Mouse (Mus musculus) forebrain, embryonic 15.5 days (tissue): ENCODE measurements at regions not wholly inside any gene's neighbourhood (a gene's known extent, or its start where the extent isn't known, plus 50 kb on each side); places are given as distances from the start of the nearest gene placed in this dataset.

Experiments used
- ATAC-seq: fragments of 200-750 bp; cut with Nextera tagmentation; replicated peaks from 2 replicates; pipeline ENCODE4 v1.8.0; 2017; ENCODE audit warnings: mild to moderate bottlenecking, moderate TSS enrichment, moderate library complexity
- H3K27ac ChIP-seq: fragments of 300-500 bp; sonication (generic); replicated peaks from 2 replicates; pipeline ENCODE4 v1.5.1; 2015; ENCODE audit warnings: mild to moderate bottlenecking, inconsistent platforms
- H3K27me3 ChIP-seq: fragments of 300-500 bp; sonication (generic); 2 replicates; pipeline ENCODE4 v1.6.1; 2015; ENCODE audit warnings: inconsistent platforms
- H3K36me3 ChIP-seq: fragments of 300-500 bp; sonication (generic); 2 replicates; pipeline ENCODE4 v1.6.1; 2015; ENCODE audit warnings: mild to moderate bottlenecking, inconsistent platforms
- H3K4me1 ChIP-seq: fragments of 300-500 bp; sonication (generic); 2 replicates; pipeline ENCODE4 v1.6.1; 2015; ENCODE audit warnings: inconsistent platforms
- H3K4me2 ChIP-seq: fragments of 300-500 bp; sonication (generic); replicated peaks from 2 replicates; pipeline ENCODE4 v1.6.1; 2015; ENCODE audit warnings: mild to moderate bottlenecking, inconsistent platforms
- H3K4me3 ChIP-seq: fragments of 300-500 bp; sonication (generic); 2 replicates; pipeline ENCODE4 v1.5.1; 2015; ENCODE audit warnings: mild to moderate bottlenecking, inconsistent platforms
- H3K9ac ChIP-seq: fragments of 300-500 bp; sonication (generic); replicated peaks from 2 replicates; pipeline ENCODE4 v1.6.1; 2015; ENCODE audit warnings: mild to moderate bottlenecking, inconsistent platforms
- H3K9me3 ChIP-seq: fragments of 300-500 bp; sonication (generic); 2 replicates; pipeline ENCODE4 v1.6.1; 2016; ENCODE audit warnings: inconsistent platforms
- WGBS: fragments of 180-500 bp; shearing (Covaris S2); methylation state at CpG from one replicate; pipeline ENCODE4 v1.1.7; 2015; ENCODE audit warnings: mixed read lengths; 5-methylcytosine and 5-hydroxymethylcytosine counted together

- 77% methylated on average over 6 of the region's 6 CpGs for WGBS
- Histone ChIP-seq H3K27ac (no peak overlapping the region), H3K4me1 (peaks cover 12% of the 10 kb centered on the region), H3K36me3 (no peaks in the 10 kb centered on the region), H3K4me3 (no peak overlapping the region), H3K9ac (no peak overlapping the region), H3K4me2 (no peak overlapping the region), H3K9me3 (no peaks in the 10 kb centered on the region), H3K27me3 (no peaks in the 10 kb centered on the region)
- ATAC-seq = no peak
Measured at GRCm38 (mm10) chr1:57201274-57201673, 176.1 kb upstream of the 1700066M21Rik start.

GRCm38 (mm10) chr1:57204331-57204730 is 173.1 kb upstream of the 1700066M21Rik start:
- ATAC-seq = no peak
- peaks cover 29% of the 10 kb centered on the region for H3K4me1 ChIP-seq
- no peak overlapping the region for H3K4me2 ChIP-seq
- 68% methylated on average over 3 of the region's 3 CpGs for WGBS
- no peaks in the 10 kb centered on the region for H3K27me3 ChIP-seq
- no peaks in the 10 kb centered on the region for H3K9me3 ChIP-seq
- H3K27ac ChIP-seq = no peak overlapping the region
- H3K36me3 ChIP-seq = no peaks in the 10 kb centered on the region
- H3K4me3 ChIP-seq = no peak overlapping the region
- no peak overlapping the region for H3K9ac ChIP-seq

- peak overlapping the region; percentile 25 for H3K4me2 ChIP-seq
- peak; percentile 77 for ATAC-seq
- H3K4me3 ChIP-seq = 0 out of 2 replicates have a peak overlapping the region, but pooled peaks have one; percentile 3
Measured at GRCm38 (mm10) chr1:57205198-57205987, 172.0 kb upstream of the 1700066M21Rik start.

GRCm38 (mm10) chr1:57206496-57206895 is 170.9 kb upstream of the 1700066M21Rik start:
- H3K9me3 ChIP-seq = no peaks in the 10 kb centered on the region
- no peak overlapping the region for H3K4me3 ChIP-seq
- ATAC-seq = no peak
- H3K4me1 ChIP-seq = peaks cover 48% of the 10 kb centered on the region
- H3K9ac ChIP-seq = no peak overlapping the region
- peak overlapping the region; percentile 24 for H3K27ac ChIP-seq
- no peak overlapping the region for H3K4me2 ChIP-seq
- no peaks in the 10 kb centered on the region for H3K36me3 ChIP-seq
- 66% methylated on average over 3 of the region's 3 CpGs for WGBS
- no peaks in the 10 kb centered on the region for H3K27me3 ChIP-seq

More at GRCm38 (mm10) chr1:57205198-57205987, 172.0 kb upstream of the 1700066M21Rik start:
- Histone ChIP-seq H3K9me3 (no peaks in the 10 kb centered on the region), H3K27ac (peak overlapping the region; percentile 20; the same call in 1 of the 2 replicates), H3K4me1 (peaks cover 38% of the 10 kb centered on the region), H3K27me3 (no peaks in the 10 kb centered on the region), H3K36me3 (no peaks in the 10 kb centered on the region), H3K9ac (no peak overlapping the region)
- WGBS = 10% methylated on average over 9 of the region's 9 CpGs

GRCm38 (mm10) chr1:57206944-57207343 is 170.5 kb upstream of the 1700066M21Rik start:
- Histone ChIP-seq H3K27me3 (no peaks in the 10 kb centered on the region), H3K9me3 (no peaks in the 10 kb centered on the region), H3K36me3 (no peaks in the 10 kb centered on the region), H3K9ac (no peak overlapping the region), H3K4me1 (peaks cover 49% of the 10 kb centered on the region), H3K4me2 (no peak overlapping the region), H3K4me3 (no peak overlapping the region), H3K27ac (peak overlapping the region; percentile 24)
- 28% methylated on average over 1 of the region's 1 CpGs for WGBS
- no peak for ATAC-seq

GRCm38 (mm10) chr1:57208415-57208814 is 169.0 kb upstream of the 1700066M21Rik start:
- no peak overlapping the region for H3K9ac ChIP-seq
- no peaks in the 10 kb centered on the region for H3K9me3 ChIP-seq
- no peaks in the 10 kb centered on the region for H3K36me3 ChIP-seq
- H3K4me3 ChIP-seq = no peak overlapping the region
- 63% methylated on average over 9 of the region's 9 CpGs for WGBS
- peak overlapping the region; percentile 74 for H3K27ac ChIP-seq
- H3K27me3 ChIP-seq = no peaks in the 10 kb centered on the region
- H3K4me1 ChIP-seq = peaks cover 55% of the 10 kb centered on the region
- H3K4me2 ChIP-seq = no peak overlapping the region
- ATAC-seq = no peak

GRCm38 (mm10) chr1:57209281-57209680 is 168.1 kb upstream of the 1700066M21Rik start:
- ATAC-seq = 0 out of 2 replicates have a peak, but pooled peaks have one; percentile 18
- Histone ChIP-seq H3K27ac (peak overlapping the region; percentile 74), H3K4me1 (peaks cover 62% of the 10 kb centered on the region), H3K36me3 (no peaks in the 10 kb centered on the region), H3K9me3 (no peaks in the 10 kb centered on the region), H3K4me3 (no peak overlapping the region), H3K4me2 (no peak overlapping the region), H3K27me3 (no peaks in the 10 kb centered on the region), H3K9ac (no peak overlapping the region)
- WGBS = 46% methylated on average over 2 of the region's 2 CpGs

- H3K4me2 ChIP-seq = no peak overlapping the region
- no peaks in the 10 kb centered on the region for H3K36me3 ChIP-seq
- WGBS = 15% methylated on average over 2 of the region's 2 CpGs
- H3K27ac ChIP-seq = peak overlapping the region; percentile 74
- no peak overlapping the region for H3K4me3 ChIP-seq
- no peak overlapping the region for H3K9ac ChIP-seq
- no peaks in the 10 kb centered on the region for H3K9me3 ChIP-seq
- H3K27me3 ChIP-seq = no peaks in the 10 kb centered on the region
- peaks cover 61% of the 10 kb centered on the region for H3K4me1 ChIP-seq
- ATAC-seq = peak; percentile 47; the same call in 1 of the 2 replicates
Measured at GRCm38 (mm10) chr1:57211046-57211445, 166.4 kb upstream of the 1700066M21Rik start.

GRCm38 (mm10) chr1:57213428-57213874 is 164.0 kb upstream of the 1700066M21Rik start:
- Histone ChIP-seq H3K4me2 (peak overlapping the region; percentile 27), H3K27me3 (no peaks in the 10 kb centered on the region), H3K9me3 (no peaks in the 10 kb centered on the region), H3K36me3 (no peaks in the 10 kb centered on the region), H3K4me1 (peaks cover 63% of the 10 kb centered on the region), H3K27ac (peak overlapping the region; percentile 79), H3K9ac (no peak overlapping the region; the same call in 1 of the 2 replicates), H3K4me3 (no peak overlapping the region)
- WGBS = 12% methylated on average over 16 of the region's 16 CpGs
- peak; percentile 60 for ATAC-seq

- H3K27ac ChIP-seq = peak overlapping the region; percentile 31; the same call in 1 of the 2 replicates
- H3K4me3 ChIP-seq = no peak overlapping the region
- H3K4me1 ChIP-seq = peaks cover 65% of the 10 kb centered on the region
- WGBS = 42% methylated on average over 2 of the region's 2 CpGs
- no peak overlapping the region for H3K4me2 ChIP-seq
- no peak overlapping the region; the same call in 1 of the 2 replicates for H3K9ac ChIP-seq
- ATAC-seq = no peak
- no peaks in the 10 kb centered on the region for H3K9me3 ChIP-seq
- no peaks in the 10 kb centered on the region for H3K27me3 ChIP-seq
- no peaks in the 10 kb centered on the region for H3K36me3 ChIP-seq
Measured at GRCm38 (mm10) chr1:57214266-57214665, 163.2 kb upstream of the 1700066M21Rik start.

GRCm38 (mm10) chr1:57217656-57218055 is 159.8 kb upstream of the 1700066M21Rik start:
- WGBS = 21% methylated on average over 8 of the region's 8 CpGs
- peak; percentile 53 for ATAC-seq
- Histone ChIP-seq H3K4me1 (peaks cover 44% of the 10 kb centered on the region), H3K4me3 (no peak overlapping the region), H3K4me2 (no peak overlapping the region), H3K9me3 (no peaks in the 10 kb centered on the region), H3K36me3 (no peaks in the 10 kb centered on the region), H3K27ac (peak overlapping the region; percentile 76), H3K27me3 (no peaks in the 10 kb centered on the region), H3K9ac (no peak overlapping the region)

GRCm38 (mm10) chr1:57218127-57218526 is 159.3 kb upstream of the 1700066M21Rik start:
- peaks cover 41% of the 10 kb centered on the region for H3K4me1 ChIP-seq
- peak; percentile 78 for ATAC-seq
- no peaks in the 10 kb centered on the region for H3K9me3 ChIP-seq
- H3K36me3 ChIP-seq = no peaks in the 10 kb centered on the region
- H3K4me3 ChIP-seq = no peak overlapping the region
- 5% methylated on average over 2 of the region's 2 CpGs for WGBS
- peak overlapping the region; percentile 76 for H3K27ac ChIP-seq
- H3K4me2 ChIP-seq = no peak overlapping the region
- H3K27me3 ChIP-seq = no peaks in the 10 kb centered on the region
- no peak overlapping the region for H3K9ac ChIP-seq
